Mouse (Mus musculus): Measurements from ENCODE around the gene Rngtt.

The Rngtt gene

GRCm38 (mm10) chr4:33309764-33310757, at the start of gene Rngtt:
Rngtt (plus strand) TSS chr4:33310311.
- Histone ChIP-seq H3K27me3 (ENCODE audit: insufficient read depth, low read length) (no peaks in the 10 kb centered on the region), H3K36me3 (ENCODE audit: insufficient read depth, low read length) (peaks cover 10% of the 10 kb centered on the region), H3K4me3 (replicated peaks; ENCODE audit: low read length) (peak within 1 kb of the TSS; percentile 88), H3K4me1 (replicated peaks; ENCODE audit: low read depth, low read length) (peaks cover 50% of the 10 kb centered on the region), H3K9me3 (ENCODE audit: low read length) (peaks cover 4% of the 10 kb centered on the region; the same call in 1 of the 2 replicates)
- TF ChIP-seq CTCF (conservative IDR thresholded peaks at IDR 0.05; ENCODE audit: low read length) (no peak), NANOG (IDR thresholded peaks at IDR 0.05; ENCODE audit: borderline replicate concordance, low read length) (no peak), POU5F1 (IDR thresholded peaks at IDR 0.05; ENCODE audit: borderline replicate concordance, low read length) (no peak)

GRCm38 (mm10) chr4:33260311-33260710, 49.8 kb upstream of the Rngtt start:
- H3K36me3 ChIP-seq (ENCODE audit: insufficient read depth, low read length) = no peaks in the 10 kb centered on the region
- no peak for TF ChIP-seq CTCF (conservative IDR thresholded peaks at IDR 0.05; ENCODE audit: low read length)
- no peaks in the 10 kb centered on the region for H3K27me3 ChIP-seq (ENCODE audit: insufficient read depth, low read length)
- no peaks in the 10 kb centered on the region for H3K9me3 ChIP-seq (ENCODE audit: low read length)
- no peak overlapping the region for H3K4me3 ChIP-seq (replicated peaks; ENCODE audit: low read length)
- H3K4me1 ChIP-seq (replicated peaks; ENCODE audit: low read depth, low read length) = peaks cover 41% of the 10 kb centered on the region

- H3K4me3 ChIP-seq (replicated peaks; ENCODE audit: low read length) = no peak overlapping the region
- no peaks in the 10 kb centered on the region for H3K36me3 ChIP-seq (ENCODE audit: insufficient read depth, low read length)
- no peaks in the 10 kb centered on the region for H3K27me3 ChIP-seq (ENCODE audit: insufficient read depth, low read length)
- no peaks in the 10 kb centered on the region for H3K9me3 ChIP-seq (ENCODE audit: low read length)
- no peak for TF ChIP-seq CTCF (conservative IDR thresholded peaks at IDR 0.05; ENCODE audit: low read length)
- no peak for TF ChIP-seq NANOG (IDR thresholded peaks at IDR 0.05; ENCODE audit: borderline replicate concordance, low read length)
- no peak for TF ChIP-seq POU5F1 (IDR thresholded peaks at IDR 0.05; ENCODE audit: borderline replicate concordance, low read length)
- H3K4me1 ChIP-seq (replicated peaks; ENCODE audit: low read depth, low read length) = peaks cover 48% of the 10 kb centered on the region
Measured at GRCm38 (mm10) chr4:33261311-33261753, 48.8 kb upstream of the Rngtt start.

GRCm38 (mm10) chr4:33262897-33263296, 47.2 kb upstream of the Rngtt start:
- Histone ChIP-seq H3K4me3 (replicated peaks; ENCODE audit: low read length) (no peak overlapping the region), H3K27me3 (ENCODE audit: insufficient read depth, low read length) (no peaks in the 10 kb centered on the region), H3K9me3 (ENCODE audit: low read length) (peaks cover under 1% of the 10 kb centered on the region; the same call in 1 of the 2 replicates), H3K4me1 (replicated peaks; ENCODE audit: low read depth, low read length) (peaks cover 40% of the 10 kb centered on the region), H3K36me3 (ENCODE audit: insufficient read depth, low read length) (no peaks in the 10 kb centered on the region)
- TF ChIP-seq NANOG (IDR thresholded peaks at IDR 0.05; ENCODE audit: borderline replicate concordance, low read length) (no peak), POU5F1 (IDR thresholded peaks at IDR 0.05; ENCODE audit: borderline replicate concordance, low read length) (no peak)

GRCm38 (mm10) chr4:33264979-33265726, 45.0 kb upstream of the Rngtt start:
- H3K27me3 ChIP-seq (ENCODE audit: insufficient read depth, low read length) = no peaks in the 10 kb centered on the region
- no peak for TF ChIP-seq POU5F1 (IDR thresholded peaks at IDR 0.05; ENCODE audit: borderline replicate concordance, low read length)
- no peak for TF ChIP-seq NANOG (IDR thresholded peaks at IDR 0.05; ENCODE audit: borderline replicate concordance, low read length)
- no peak for TF ChIP-seq CTCF (conservative IDR thresholded peaks at IDR 0.05; ENCODE audit: low read length)
- peaks cover 19% of the 10 kb centered on the region for H3K9me3 ChIP-seq (ENCODE audit: low read length)
- peak overlapping the region; percentile 54 for H3K4me3 ChIP-seq (replicated peaks; ENCODE audit: low read length)
- no peaks in the 10 kb centered on the region for H3K36me3 ChIP-seq (ENCODE audit: insufficient read depth, low read length)
- peaks cover 39% of the 10 kb centered on the region for H3K4me1 ChIP-seq (replicated peaks; ENCODE audit: low read depth, low read length)

GRCm38 (mm10) chr4:33270386-33271314, 39.5 kb upstream of the Rngtt start:
- Histone ChIP-seq H3K4me1 (replicated peaks; ENCODE audit: low read depth, low read length) (peaks cover 16% of the 10 kb centered on the region), H3K27me3 (ENCODE audit: insufficient read depth, low read length) (no peaks in the 10 kb centered on the region), H3K9me3 (ENCODE audit: low read length) (peaks cover 47% of the 10 kb centered on the region), H3K36me3 (ENCODE audit: insufficient read depth, low read length) (0 out of 2 replicates have a peak, but pooled peaks cover 3% of the 10 kb centered on the region), H3K4me3 (replicated peaks; ENCODE audit: low read length) (no peak overlapping the region)
- no peak for TF ChIP-seq CTCF (conservative IDR thresholded peaks at IDR 0.05; ENCODE audit: low read length)
- no peak for TF ChIP-seq POU5F1 (IDR thresholded peaks at IDR 0.05; ENCODE audit: borderline replicate concordance, low read length)
- no peak for TF ChIP-seq NANOG (IDR thresholded peaks at IDR 0.05; ENCODE audit: borderline replicate concordance, low read length)

- Histone ChIP-seq H3K27me3 (ENCODE audit: insufficient read depth, low read length) (no peaks in the 10 kb centered on the region), H3K36me3 (ENCODE audit: insufficient read depth, low read length) (0 out of 2 replicates have a peak, but pooled peaks cover 3% of the 10 kb centered on the region), H3K4me3 (replicated peaks; ENCODE audit: low read length) (no peak overlapping the region), H3K4me1 (replicated peaks; ENCODE audit: low read depth, low read length) (peaks cover 12% of the 10 kb centered on the region), H3K9me3 (ENCODE audit: low read length) (peaks cover 47% of the 10 kb centered on the region)
- TF ChIP-seq NANOG (IDR thresholded peaks at IDR 0.05; ENCODE audit: borderline replicate concordance, low read length) = no peak
- TF ChIP-seq CTCF (conservative IDR thresholded peaks at IDR 0.05; ENCODE audit: low read length) = no peak
- TF ChIP-seq POU5F1 (IDR thresholded peaks at IDR 0.05; ENCODE audit: borderline replicate concordance, low read length) = no peak
Measured at GRCm38 (mm10) chr4:33273437-33273836, 36.7 kb upstream of the Rngtt start.
